Comparison of ENCODE assay signal across 21 mouse cellular contexts in the genomic region with DNA sequence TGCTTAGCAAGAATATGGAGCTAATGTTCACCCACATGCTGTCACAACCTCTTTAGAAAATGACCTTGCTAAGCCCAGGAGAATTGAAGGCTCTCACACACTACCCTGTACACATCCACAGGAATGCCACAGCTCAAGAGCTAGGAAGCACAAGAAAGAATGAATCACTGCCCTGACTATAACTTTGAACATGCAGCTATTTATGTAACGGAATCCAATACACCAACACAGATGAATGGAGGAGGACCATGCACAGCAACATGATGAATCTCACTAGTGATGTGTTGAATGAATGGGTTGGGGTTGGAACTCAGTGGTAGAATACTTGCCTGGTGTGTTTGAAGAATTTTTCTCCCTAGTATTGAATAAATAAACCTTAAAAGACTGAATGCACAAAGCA.
"Had no signal": no experiment of that assay in that cellular context is flagged by ENCODE, and none has a peak within 500 bp of the region (broad histone marks: within the 10 kb centered on the region; RNA-seq: fewer than 3 reads in every experiment).

No protein-coding gene starts in this region.

- ATAC-seq: liver, embryonic 12.5 days; midbrain, embryonic 13.5 days; midbrain, embryonic 16.5 days had no signal

- H3K4me2 ChIP-seq: kidney, embryonic 15.5 days; limb, embryonic 13.5 days; liver, embryonic 12.5 days; liver, embryonic 15.5 days; lung, embryonic 15.5 days; midbrain, embryonic 13.5 days; neural tube, embryonic 13.5 days had no signal

- H3K27ac ChIP-seq: kidney, embryonic 15.5 days; limb, embryonic 10.5 days; limb, embryonic 13.5 days; liver, embryonic 12.5 days; liver, embryonic 15.5 days; lung, embryonic 15.5 days; midbrain, embryonic 10.5 days; midbrain, embryonic 13.5 days; neural tube, embryonic 13.5 days had no signal

- H3K36me3 ChIP-seq: kidney, embryonic 15.5 days; limb, embryonic 10.5 days; limb, embryonic 13.5 days; liver, embryonic 12.5 days; liver, embryonic 15.5 days; lung, embryonic 15.5 days had no signal

- H3K4me3 ChIP-seq: kidney, embryonic 15.5 days; limb, embryonic 10.5 days; limb, embryonic 13.5 days; liver, embryonic 12.5 days; liver, embryonic 15.5 days; lung, embryonic 15.5 days; megakaryocyte, embryonic 14.5 days; midbrain, embryonic 10.5 days; midbrain, embryonic 13.5 days; myocyte; neural tube, embryonic 13.5 days had no signal

- H3K27me3 ChIP-seq: kidney, embryonic 15.5 days; limb, embryonic 13.5 days; liver, embryonic 15.5 days; lung, embryonic 15.5 days; midbrain, embryonic 13.5 days; neural tube, embryonic 13.5 days had no signal

- DNase-seq: kidney, postnatal 10 days; kidney, postnatal 36 days; layer of hippocampus, postnatal 36 days; liver; lung, adult 18-20 months; lung, postnatal 10 days; lung, postnatal 36 days; thymus, adult 18-20 months; thymus, postnatal 36 days had no signal

- H3K9me3 ChIP-seq: kidney, embryonic 15.5 days; limb, embryonic 10.5 days; limb, embryonic 13.5 days; liver, embryonic 12.5 days; liver, embryonic 15.5 days; lung, embryonic 15.5 days; midbrain, embryonic 10.5 days; midbrain, embryonic 13.5 days; neural tube, embryonic 13.5 days had no signal

- H3K9ac ChIP-seq: kidney, embryonic 15.5 days; limb, embryonic 13.5 days; liver, embryonic 12.5 days; liver, embryonic 15.5 days; lung, embryonic 15.5 days; midbrain, embryonic 13.5 days; neural tube, embryonic 13.5 days had no signal
